Mouse (Mus musculus) intestine, embryonic 15.5 days (tissue): ENCODE data around the gene Msmo1. TPM values are rescaled to one million over a fixed set of nuclear protein-coding genes. Genes with fewer than 3 reads are reported as not detected.

ENCODE experiments used
- ATAC-seq: fragments of 200-750 bp; cut with Nextera tagmentation; 2 replicates; pipeline ENCODE4 v1.8.0; 2017; ENCODE audit warnings: moderate TSS enrichment, moderate library complexity
- H3K27ac ChIP-seq: fragments of 300-500 bp; sonication (generic); 2 replicates; pipeline ENCODE4 v1.5.1; 2015; ENCODE audit warnings: mild to moderate bottlenecking, inconsistent platforms
- H3K27me3 ChIP-seq: fragments of 300-500 bp; sonication (generic); replicated peaks from 2 replicates; pipeline ENCODE4 v1.6.1; 2015; ENCODE audit warnings: inconsistent platforms
- H3K36me3 ChIP-seq: fragments of 300-500 bp; sonication (generic); 2 replicates; pipeline ENCODE4 v1.6.1; 2015; ENCODE audit warnings: inconsistent platforms
- H3K4me1 ChIP-seq: fragments of 300-500 bp; sonication (generic); replicated peaks from 2 replicates; pipeline ENCODE4 v1.6.1; 2015; ENCODE audit warnings: inconsistent platforms
- H3K4me2 ChIP-seq: fragments of 300-500 bp; sonication (generic); replicated peaks from 2 replicates; pipeline ENCODE4 v1.6.1; 2015; ENCODE audit warnings: mild to moderate bottlenecking, inconsistent platforms
- H3K4me3 ChIP-seq: fragments of 300-500 bp; sonication (generic); replicated peaks from 2 replicates; pipeline ENCODE4 v1.5.1; 2015; ENCODE audit warnings: inconsistent platforms
- H3K9ac ChIP-seq: fragments of 300-500 bp; sonication (generic); 2 replicates; pipeline ENCODE4 v1.6.1; 2015; ENCODE audit warnings: inconsistent platforms
- H3K9me3 ChIP-seq: fragments of 300-500 bp; sonication (generic); 2 replicates; pipeline ENCODE4 v1.6.1; 2016; ENCODE audit warnings: inconsistent platforms
- WGBS: fragments of 180-500 bp; shearing (Covaris S2); methylation state at CpG from one replicate; pipeline ENCODE4 v1.1.7; 2015; 5-methylcytosine and 5-hydroxymethylcytosine counted together
- polyA plus RNA-seq: library from polyadenylated mRNA; unstranded; fragments of >200 nt; fragmentation: Nextera tagmentation; extraction: Ambion mirVana; gene quantifications from 2 replicates; pipeline ENCODE4 v1.2.1, GENCODE M21; 2015

Gene Msmo1
- polyA plus RNA-seq, 1 experiment from 2014 or later = 213 TPM

DNA sequence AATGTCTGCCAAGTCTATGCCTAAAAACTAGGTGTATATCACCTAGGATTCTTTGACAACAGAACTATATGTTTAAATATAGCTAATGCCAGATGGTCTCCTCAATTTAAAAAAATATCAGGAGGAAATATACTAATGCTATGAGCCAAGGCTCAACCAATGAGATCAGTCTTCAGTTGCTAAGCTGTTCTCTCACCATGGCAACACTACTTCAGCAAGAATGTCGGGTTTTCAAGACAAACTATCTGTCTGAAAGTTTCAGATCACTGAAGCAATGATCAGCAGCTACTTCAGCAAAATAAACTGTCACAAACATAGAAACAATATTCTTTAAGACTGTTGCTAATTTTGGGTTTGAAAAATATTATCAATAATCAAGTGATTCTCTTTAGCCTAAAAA, 61.7 kb downstream of the Msmo1 start:
- H3K27ac ChIP-seq = no peak overlapping the region
- H3K9ac ChIP-seq = no peak overlapping the region
- H3K27me3 ChIP-seq = no peaks in the 10 kb centered on the region
- 14% methylated on average over 1 of the region's 1 CpGs for WGBS
- no peak overlapping the region for H3K4me2 ChIP-seq
- no peak for ATAC-seq
- no peaks in the 10 kb centered on the region for H3K9me3 ChIP-seq
- no peak overlapping the region for H3K4me3 ChIP-seq
- H3K4me1 ChIP-seq = no peaks in the 10 kb centered on the region
- no peaks in the 10 kb centered on the region for H3K36me3 ChIP-seq

Other genes starting within 250 kb of the Msmo1 start
- 184 and 201 TPM in 2 replicates for gene Cpe, start 40.7 kb downstream of the Msmo1 start, polyA plus RNA-seq
- gene Klhl2, start 116.2 kb upstream of the Msmo1 start, polyA plus RNA-seq = 19.5 and 21.4 TPM in 2 replicates
- gene Tmem192, start 213.4 kb upstream of the Msmo1 start, polyA plus RNA-seq = 46.0 and 50.8 TPM in 2 replicates